Mouse (Mus musculus) thymus, postnatal 0 days (tissue): ENCODE measurements around the gene Tnrc6c. TPM values are rescaled to one million over a fixed set of nuclear protein-coding genes. Genes with fewer than 3 reads are reported as not detected.

Experiments used
- DNase-seq: peaks from one replicate; pipeline ENCODE4 v3.0.0-alpha.2; 2015; ENCODE audit warnings: low spot score
- polyA plus RNA-seq: library from polyadenylated mRNA; unstranded; fragments of >200 nt; fragmentation: Nextera tagmentation; extraction: Ambion mirVana; gene quantifications from 2 replicates; pipeline ENCODE4 v1.2.1, GENCODE M21; 2015

Gene Tnrc6c
- polyA plus RNA-seq, 1 experiment from 2014 or later, result 18.7 TPM

DNA sequence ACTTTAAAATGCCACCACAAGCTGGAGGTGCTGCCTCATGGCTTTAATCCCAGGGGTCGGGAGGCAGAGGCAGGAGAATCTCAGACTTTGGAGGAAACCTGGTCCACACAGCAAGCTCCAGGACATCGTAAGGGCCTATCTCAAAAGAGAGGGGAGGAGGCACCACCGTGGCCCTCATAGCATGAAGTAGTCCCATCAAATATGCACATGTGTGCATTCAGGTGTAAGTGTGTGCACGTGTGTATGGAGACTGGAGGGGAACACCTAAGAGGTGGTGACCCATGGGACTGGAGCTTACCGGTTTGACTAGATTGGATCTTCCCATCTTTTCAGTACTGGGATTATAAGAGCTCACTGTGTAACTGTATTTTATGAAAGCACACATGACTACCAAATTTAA, 74.2 kb downstream of the Tnrc6c start:
- no peak for DNase-seq

- DNase-seq, result no peak
Observed at GRCm38 (mm10) chr11:117728841-117729240, 74.8 kb downstream of the Tnrc6c start.

DNA sequence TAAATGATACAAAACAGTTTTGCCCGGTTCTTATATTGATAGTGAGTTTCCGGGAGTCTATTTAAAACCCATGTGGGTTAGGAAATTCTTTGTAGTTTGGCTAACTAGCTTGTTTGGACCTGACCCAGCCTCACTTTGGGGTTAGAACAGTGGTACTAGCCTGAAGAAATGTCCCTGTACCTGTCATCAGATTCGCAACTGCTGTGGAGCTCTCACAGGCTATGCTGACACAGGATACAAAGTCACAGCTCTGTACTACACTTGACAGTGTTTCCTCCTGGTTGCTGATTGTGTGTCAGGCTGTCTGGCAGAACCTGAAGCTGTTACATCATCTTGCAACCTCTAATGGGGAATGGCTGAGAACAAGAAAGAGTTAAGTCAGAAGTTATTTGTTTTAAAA, 75.3 kb downstream of the Tnrc6c start:
- no peak for DNase-seq

GRCm38 (mm10) chr11:117729798-117730489, 75.9 kb downstream of the Tnrc6c start:
- DNase-seq, result no peak

DNA sequence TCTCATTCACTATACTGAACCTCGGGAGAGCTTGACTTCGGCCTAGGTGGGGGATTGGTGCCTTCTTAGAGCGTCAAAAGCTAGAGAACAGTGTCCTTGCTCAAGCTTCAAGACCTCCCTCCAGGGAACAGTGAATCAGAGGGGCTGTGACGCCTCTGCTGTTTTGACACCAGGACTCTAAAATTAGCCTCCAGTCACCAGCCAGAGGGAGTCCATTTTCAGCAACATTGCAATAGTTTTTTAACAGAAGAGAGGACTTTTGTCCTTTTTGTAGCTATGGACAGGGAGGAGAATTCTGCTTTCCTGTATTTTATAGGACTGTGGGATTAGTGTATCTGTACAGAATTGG, 76.4 kb downstream of the Tnrc6c start:
- no peak for DNase-seq

- DNase-seq, result no peak
Observed at GRCm38 (mm10) chr11:117731470-117731869, 77.4 kb downstream of the Tnrc6c start.

- no peak for DNase-seq
Observed at GRCm38 (mm10) chr11:117736037-117736689, 82.1 kb downstream of the Tnrc6c start.

DNA sequence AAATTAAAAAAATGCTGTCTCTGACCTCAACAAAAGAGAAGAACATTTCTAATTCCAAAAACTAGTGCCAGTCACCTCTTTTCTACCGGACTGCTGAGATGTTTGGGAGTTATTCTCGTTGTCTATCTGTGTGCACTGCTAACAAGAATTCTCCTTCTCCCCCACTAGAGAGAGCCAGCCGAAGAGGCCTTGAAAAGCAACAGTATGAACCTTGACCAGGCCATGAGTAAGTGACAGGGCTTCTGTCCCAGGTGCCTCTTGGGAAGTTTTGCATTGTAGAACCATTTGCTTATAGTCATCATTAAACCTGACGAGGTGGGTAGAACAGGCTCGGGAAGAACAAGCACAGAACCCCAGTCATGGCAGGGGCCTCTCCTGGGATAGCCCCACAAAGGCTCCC, 84.0 kb downstream of the Tnrc6c start:
- DNase-seq, result no peak

- no peak for DNase-seq
Observed at GRCm38 (mm10) chr11:117741128-117741527, 87.0 kb downstream of the Tnrc6c start.

GRCm38 (mm10) chr11:117742243-117742642, 88.2 kb downstream of the Tnrc6c start:
- DNase-seq, result no peak

GRCm38 (mm10) chr11:117742715-117743114, 88.6 kb downstream of the Tnrc6c start:
- no peak for DNase-seq

GRCm38 (mm10) chr11:117743454-117744030, 89.5 kb downstream of the Tnrc6c start:
- no peak for DNase-seq

DNA sequence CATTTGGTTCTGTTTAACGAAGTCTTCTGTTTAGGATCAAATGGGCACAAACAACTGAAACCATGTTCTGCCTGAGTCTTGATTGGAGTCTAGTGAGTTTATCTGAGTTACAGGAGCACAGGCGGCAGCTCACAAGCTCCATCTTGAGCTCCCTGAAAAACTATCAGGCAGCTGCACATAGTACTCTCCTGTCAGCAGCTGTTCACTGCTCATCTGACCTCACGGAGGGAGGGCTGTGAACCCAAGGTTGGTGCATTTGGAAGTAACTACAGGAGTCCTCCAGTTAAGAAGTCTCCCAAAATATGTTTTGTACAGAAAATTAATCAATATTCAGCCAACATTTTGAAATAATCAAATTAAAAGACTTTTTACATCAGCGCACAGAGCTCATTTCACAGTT, 94.5 kb downstream of the Tnrc6c start:
- DNase-seq, result no peak

GRCm38 (mm10) chr11:117749414-117749813, 95.3 kb downstream of the Tnrc6c start:
- no peak for DNase-seq

DNA sequence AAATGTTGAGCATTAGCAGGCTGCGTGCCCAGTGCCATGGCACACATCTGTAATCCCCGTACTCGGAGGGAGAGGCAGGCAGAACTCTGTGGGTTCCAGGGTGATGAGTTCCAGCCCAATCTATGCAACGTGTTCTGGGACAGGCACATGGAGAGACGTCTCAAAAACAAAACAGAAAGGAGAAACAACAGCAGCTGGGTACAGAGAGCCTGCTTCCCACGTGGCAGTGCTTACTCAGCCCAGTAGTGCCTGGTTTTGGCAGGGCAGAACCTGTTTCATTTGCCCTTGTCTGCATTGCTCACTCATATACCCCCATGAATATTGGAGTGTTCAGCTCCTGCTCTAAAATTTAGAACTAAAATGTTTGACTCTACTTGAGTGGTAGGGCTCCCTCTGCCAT, 97.5 kb downstream of the Tnrc6c start:
- DNase-seq, result no peak

GRCm38 (mm10) chr11:117755891-117756290, 101.8 kb downstream of the Tnrc6c start:
- no peak for DNase-seq

DNA sequence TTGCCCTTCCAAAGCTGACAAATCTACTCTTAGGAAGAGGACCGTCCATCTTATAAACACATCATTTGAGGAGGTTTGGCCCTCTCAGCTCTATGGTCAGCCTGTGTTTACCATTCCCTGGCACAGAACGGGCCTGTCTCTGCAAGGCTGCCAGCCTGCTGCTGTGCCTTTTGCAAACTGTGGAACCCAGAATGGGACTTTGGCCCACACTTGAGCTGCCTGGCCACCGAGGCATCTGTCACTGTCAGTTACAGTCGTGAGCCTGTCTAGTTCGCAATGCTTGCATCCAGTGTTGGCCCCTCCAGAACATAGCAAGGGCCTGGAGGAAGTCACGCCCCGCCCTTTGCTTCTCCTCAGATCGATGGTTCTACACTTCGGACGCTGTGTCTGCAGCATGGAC, 105.2 kb downstream of the Tnrc6c start:
- no peak for DNase-seq

DNA sequence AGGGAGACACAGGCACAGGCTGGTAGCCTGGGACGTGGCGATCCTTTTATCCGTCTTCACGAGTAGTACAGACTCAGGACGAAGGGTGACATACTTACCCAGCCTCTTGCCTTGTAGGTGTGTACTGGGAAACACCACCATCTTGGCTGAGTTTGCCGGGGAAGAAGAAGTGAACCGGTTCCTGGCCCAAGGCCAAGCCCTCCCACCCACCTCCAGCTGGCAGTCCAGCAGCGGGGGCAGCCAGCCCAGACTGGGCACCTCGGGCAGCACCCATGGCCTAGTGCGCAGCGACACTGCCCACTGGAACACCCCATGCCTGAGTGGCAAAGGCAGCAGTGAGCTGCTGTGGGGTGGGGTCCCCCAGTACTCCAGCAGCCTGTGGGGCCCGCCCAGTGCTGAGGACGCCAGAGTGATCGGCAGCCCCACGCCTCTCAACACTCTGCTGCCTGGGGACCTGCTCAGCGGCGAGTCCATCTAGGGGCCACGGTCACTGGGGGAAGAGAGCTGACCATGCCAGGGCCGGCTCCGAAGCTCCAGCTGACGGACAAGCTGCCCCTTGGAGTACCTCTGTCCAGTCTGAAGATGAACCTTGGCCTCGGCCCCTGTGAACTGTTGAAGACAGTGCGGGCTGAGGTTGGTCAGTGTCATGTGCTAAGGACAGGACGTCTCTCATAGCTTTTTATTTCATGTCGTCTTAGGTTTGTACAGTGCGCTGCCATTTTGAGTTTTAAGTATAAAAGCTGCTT, 106.5 kb downstream of the Tnrc6c start:
- no peak for DNase-seq

DNA sequence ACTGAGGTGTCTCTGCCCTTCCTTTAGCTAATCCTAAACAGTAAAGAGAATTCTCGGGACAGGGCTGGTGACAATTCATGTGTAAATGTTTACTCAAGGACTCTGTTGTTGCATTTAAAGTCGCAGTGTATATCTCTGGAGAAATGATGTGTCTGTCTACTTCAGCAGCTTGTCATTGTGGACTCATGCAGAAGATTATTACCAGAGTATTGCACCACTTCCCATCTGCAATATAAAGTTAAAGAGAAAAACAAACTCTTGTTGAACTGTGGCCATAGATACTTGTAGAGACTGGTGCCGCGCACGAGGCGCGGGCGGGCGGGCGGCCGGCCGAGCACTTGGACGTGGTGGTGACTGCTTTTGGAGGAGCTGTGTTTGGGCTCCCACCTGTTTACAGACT, 107.7 kb downstream of the Tnrc6c start:
- no peak for DNase-seq

DNA sequence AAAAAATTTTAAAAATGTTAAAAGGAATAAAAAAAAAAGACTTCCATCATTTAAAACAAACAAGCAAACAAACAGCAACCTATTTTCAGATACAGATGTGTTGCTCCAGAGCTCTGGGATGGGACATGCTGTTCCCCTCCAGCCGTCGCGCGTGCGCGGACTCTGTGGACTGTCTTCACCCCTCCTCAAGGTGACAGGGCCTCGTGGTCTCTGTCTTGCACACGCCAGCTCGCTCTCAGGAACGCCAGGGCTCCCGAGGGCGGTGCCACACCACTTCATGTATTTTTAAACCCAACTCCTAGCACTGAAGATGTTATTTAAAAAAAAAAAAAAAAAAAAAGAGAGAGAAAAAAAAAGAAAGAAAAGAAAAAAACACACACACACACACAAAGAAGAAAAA, 108.2 kb downstream of the Tnrc6c start:
- no peak for DNase-seq

DNA sequence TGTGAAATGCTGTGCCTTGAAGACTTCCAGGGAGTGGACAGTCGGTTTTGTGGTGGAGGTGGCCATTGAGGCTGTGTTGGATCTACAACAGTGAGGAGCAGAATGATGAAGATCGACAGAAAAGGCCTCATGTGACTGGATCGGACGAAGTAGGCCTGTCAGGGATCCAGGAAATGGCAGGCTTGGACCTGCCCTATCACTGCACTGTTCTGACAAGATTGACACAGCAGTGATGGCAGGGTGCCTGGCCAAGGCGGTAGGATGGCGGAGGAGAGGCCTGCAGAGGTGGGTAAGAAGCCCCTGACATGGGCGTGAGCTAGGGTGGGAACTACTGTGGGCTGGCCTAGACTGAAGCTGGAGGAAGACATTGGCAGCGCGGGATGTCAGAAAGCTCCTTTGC, 110.2 kb downstream of the Tnrc6c start:
- DNase-seq, result no peak

- DNase-seq, result no peak
Observed at GRCm38 (mm10) chr11:117765361-117765760, 111.3 kb downstream of the Tnrc6c start.
